Mouse (Mus musculus) central nervous system, embryonic 14 days (tissue): ENCODE data around the gene Atxn1. TPM values are rescaled to one million over a fixed set of nuclear protein-coding genes. Genes with fewer than 3 reads are reported as not detected.

Experiments used
- polyA plus RNA-seq: library from polyadenylated mRNA; depleted of rRNA; stranded (reverse); fragments of >200 nt; gene quantifications from 2 replicates; pipeline ENCODE4 v1.2.3, GENCODE M21; 2012; rRNA removed

Atxn1 gene
- 8.0 and 8.3 TPM in 2 replicates for polyA plus RNA-seq

DNA sequence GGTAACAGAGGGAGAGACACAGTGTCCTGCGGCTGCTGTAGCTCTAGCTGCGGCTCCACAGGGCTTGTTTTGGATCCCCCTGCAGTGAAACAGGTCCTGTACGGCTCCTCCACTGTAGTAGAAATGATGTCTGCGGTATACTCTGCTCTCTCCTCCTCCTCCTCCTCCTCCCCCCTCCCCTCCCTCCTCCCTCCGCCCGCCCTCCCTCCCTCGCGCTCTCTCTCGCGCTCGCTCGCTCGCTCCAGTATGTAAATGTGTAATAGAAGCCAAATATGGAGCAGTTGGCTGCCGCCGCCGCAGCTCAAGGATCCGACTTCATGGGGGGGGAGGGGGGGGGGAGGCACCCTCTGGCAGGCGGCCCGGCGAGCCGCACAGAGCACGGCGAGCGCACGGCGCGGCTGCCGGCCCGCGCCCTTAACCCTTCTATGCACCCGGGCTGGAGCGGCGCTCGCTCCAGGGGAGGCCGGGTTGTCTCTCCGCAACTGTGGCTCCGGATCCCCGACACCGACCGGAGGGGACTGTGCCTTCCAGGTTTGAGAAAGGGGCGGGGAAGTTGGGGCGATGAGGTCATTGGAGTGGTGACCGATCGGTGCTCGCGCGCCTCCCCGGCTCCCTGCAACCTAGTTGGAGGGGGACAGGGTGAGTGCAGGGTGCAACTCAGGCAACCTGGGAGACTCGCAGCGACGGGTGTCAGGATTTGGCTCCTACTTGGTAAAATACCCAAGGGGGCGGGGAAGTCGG, at the start of gene Atxn1:
Gene Atxn1 (minus strand): TSS at position 156 of the 741 bp plus-strand sequence.

DNA sequence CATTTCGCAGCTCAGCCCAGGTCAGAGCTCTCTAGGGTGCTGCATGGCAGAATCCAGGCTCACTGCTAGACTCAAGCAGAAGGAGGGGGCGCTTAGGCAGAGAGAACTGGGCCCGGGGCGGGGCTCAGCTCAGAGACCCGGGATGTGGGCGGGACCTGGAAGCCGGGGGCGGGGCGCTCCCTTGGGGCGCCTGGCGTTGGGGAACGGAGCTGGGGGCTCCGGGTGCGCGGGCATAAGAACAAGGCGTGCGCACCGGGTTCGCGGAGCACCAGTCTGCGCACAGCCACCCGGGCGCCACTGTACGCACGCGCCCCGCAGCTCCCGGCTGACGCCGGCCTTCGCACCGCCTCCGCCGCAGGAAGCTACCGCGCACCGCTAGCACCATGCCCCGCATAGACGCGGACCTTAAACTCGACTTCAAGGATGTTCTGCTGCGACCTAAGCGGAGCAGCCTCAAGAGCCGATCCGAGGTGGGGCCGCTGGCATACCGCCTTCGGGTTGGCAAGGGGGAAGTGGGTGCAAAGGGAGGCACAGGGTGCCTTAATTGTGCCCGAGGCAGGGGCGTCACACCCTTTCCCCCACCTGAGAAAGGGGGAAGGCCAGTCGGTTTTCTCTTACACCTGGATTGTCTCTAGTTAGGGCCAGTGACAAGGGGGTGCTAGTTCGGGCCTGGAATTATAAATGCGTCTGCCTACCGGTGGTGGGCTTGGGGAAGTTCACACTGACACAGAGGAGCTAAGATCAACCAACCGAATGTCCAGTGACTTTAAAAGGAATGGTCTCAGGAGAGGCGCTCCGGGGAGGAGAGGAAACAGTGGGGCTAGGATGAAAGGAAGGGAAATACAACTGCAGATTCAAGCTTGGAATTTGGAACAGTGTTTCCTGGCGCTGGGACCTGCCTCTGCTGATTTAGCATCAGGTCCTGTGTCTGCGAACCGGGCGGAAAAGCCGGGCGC, 457.3 kb downstream of the Atxn1 start, which contains the start of gene Gmpr:
Gene Gmpr (plus strand): TSS at position 171 of the 956 bp plus-strand sequence.

